Mouse (Mus musculus) forebrain, embryonic 13.5 days (tissue): ENCODE measurements around the gene Ppp3r2. TPM values are rescaled to one million over a fixed set of nuclear protein-coding genes. Genes with fewer than 3 reads are reported as not detected.
A peak's percentile ranks its signal among the peaks of the same experiment; 100 is the strongest.

ENCODE experiments used
- ATAC-seq: fragments of 200-750 bp; cut with Nextera tagmentation; 2 replicates; pipeline ENCODE4 v1.8.0; 2017
- H3K27ac ChIP-seq: fragments of 300-500 bp; sonication (generic); 2 replicates; pipeline ENCODE4 v1.5.1; 2015; ENCODE audit warnings: inconsistent platforms, mild to moderate bottlenecking, moderate library complexity
- H3K27me3 ChIP-seq: fragments of 300-500 bp; sonication (generic); 2 replicates; pipeline ENCODE4 v1.6.1; 2015; ENCODE audit warnings: mild to moderate bottlenecking, inconsistent platforms
- H3K36me3 ChIP-seq: fragments of 300-500 bp; sonication (generic); 2 replicates; pipeline ENCODE4 v1.6.1; 2015; ENCODE audit warnings: mild to moderate bottlenecking, inconsistent platforms; ENCODE audit not compliant: poor library complexity, severe bottlenecking
- H3K4me1 ChIP-seq: fragments of 300-500 bp; sonication (generic); 2 replicates; pipeline ENCODE4 v1.6.1; 2015; ENCODE audit warnings: inconsistent platforms
- H3K4me2 ChIP-seq: fragments of 300-500 bp; sonication (generic); 2 replicates; pipeline ENCODE4 v1.6.1; 2015; ENCODE audit warnings: inconsistent platforms, mild to moderate bottlenecking, moderate library complexity
- H3K4me3 ChIP-seq: fragments of 300-500 bp; sonication (generic); 2 replicates; pipeline ENCODE4 v1.5.1; 2015; ENCODE audit warnings: mild to moderate bottlenecking, inconsistent platforms
- H3K9ac ChIP-seq: fragments of 300-500 bp; sonication (generic); 2 replicates; pipeline ENCODE4 v1.6.1; 2015; ENCODE audit warnings: mild to moderate bottlenecking, inconsistent platforms
- H3K9me3 ChIP-seq: fragments of 300-500 bp; sonication (generic); replicated peaks from 2 replicates; pipeline ENCODE4 v1.6.1; 2016; ENCODE audit warnings: inconsistent platforms
- WGBS: fragments of 180-500 bp; shearing (Covaris S2); methylation state at CpG from one replicate; pipeline ENCODE4 v1.1.7; 2015; 5-methylcytosine and 5-hydroxymethylcytosine counted together
- polyA plus RNA-seq: library from polyadenylated mRNA; unstranded; fragments of >200 nt; fragmentation: Nextera tagmentation; extraction: Ambion mirVana; gene quantifications from 2 replicates; pipeline ENCODE4 v1.2.1, GENCODE M21; 2015

The Ppp3r2 gene
- polyA plus RNA-seq = 0.09 TPM in 1 of 2 replicates, not detected in the other

DNA sequence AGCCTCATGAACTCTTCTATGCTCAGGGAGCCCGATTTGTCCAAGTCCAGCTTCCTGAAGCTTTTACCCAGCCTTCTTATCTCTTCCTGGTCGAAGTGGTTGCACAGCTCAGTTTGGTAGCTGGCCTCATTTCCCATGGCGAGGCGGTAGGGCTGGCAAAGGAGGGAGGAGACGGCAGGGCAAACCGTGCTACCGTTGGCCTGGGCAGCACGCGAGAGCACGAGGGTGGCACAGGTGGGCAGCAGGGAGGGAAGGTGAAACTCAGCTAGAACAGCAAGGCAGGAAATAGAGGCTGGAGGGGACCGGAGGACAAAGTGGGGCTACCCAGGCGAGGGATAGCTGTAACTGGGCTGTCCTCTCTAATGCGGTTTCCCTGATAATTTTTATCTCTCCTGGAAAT is at the start of gene Ppp3r2:
Gene Ppp3r2 (minus strand): TSS at position 213 of the 400 bp plus-strand sequence.
- H3K4me3 ChIP-seq = no peak within 1 kb of the TSS
- no peaks in the 10 kb centered on the region for H3K9me3 ChIP-seq
- H3K27me3 ChIP-seq = no peaks in the 10 kb centered on the region
- no peak within 1 kb of the TSS for H3K27ac ChIP-seq
- no peak for ATAC-seq
- no peaks in the 10 kb centered on the region for H3K4me1 ChIP-seq
- no peak within 1 kb of the TSS for H3K9ac ChIP-seq
- WGBS = 86% methylated on average over 13 of the region's 13 CpGs
- no peaks in the 10 kb centered on the region for H3K36me3 ChIP-seq
- no peak within 1 kb of the TSS for H3K4me2 ChIP-seq

DNA sequence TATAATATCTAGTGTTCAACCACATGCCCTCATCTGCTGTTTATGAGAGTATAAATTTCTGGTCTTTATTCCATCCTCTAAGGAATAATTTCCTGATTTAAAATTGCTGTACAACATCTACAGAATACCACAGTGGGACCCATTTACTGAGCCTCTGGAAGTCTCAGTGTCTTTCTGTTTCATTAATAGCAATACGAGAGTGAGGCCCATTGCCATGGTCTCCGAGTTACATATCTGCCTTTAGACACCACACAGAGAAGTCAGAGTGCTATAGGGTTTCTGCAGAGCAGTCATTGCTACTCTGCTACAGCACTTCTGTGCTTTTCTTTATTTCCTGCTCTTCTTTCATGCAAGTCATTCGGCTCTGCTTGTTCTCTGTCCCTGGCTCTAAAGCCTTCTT is 47.5 kb upstream of the Ppp3r2 start:
- no peak overlapping the region for H3K4me2 ChIP-seq
- no peak for ATAC-seq
- no peaks in the 10 kb centered on the region for H3K27me3 ChIP-seq
- H3K4me3 ChIP-seq = no peak overlapping the region
- H3K27ac ChIP-seq = no peak overlapping the region
- no peak overlapping the region for H3K9ac ChIP-seq
- no peaks in the 10 kb centered on the region for H3K4me1 ChIP-seq
- WGBS = 51% methylated on average over 3 of the region's 3 CpGs
- H3K36me3 ChIP-seq = no peaks in the 10 kb centered on the region
- H3K9me3 ChIP-seq = no peaks in the 10 kb centered on the region

DNA sequence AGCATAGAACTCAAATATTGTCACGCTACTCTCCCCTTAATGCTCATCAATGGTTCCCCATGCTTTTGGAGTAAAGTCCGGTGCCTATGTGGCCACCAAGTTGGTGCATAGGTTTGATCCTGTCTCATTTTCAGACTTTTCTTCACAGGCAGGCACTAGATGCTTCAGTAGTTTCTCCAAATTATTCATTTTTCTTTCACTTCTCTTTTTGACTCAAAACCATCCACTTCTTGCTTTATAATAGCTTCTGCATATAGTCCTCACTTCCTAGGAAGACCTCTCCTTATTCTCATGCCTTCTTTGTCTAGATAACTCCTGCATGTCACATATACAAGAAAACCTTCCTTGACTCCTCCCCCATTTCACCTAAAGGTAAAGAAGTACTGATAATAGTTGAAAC is 42.1 kb upstream of the Ppp3r2 start:
- Histone ChIP-seq H3K27ac (no peak overlapping the region), H3K27me3 (no peaks in the 10 kb centered on the region), H3K9me3 (no peaks in the 10 kb centered on the region), H3K4me3 (no peak overlapping the region), H3K9ac (no peak overlapping the region), H3K4me2 (no peak overlapping the region), H3K36me3 (no peaks in the 10 kb centered on the region), H3K4me1 (no peaks in the 10 kb centered on the region)
- ATAC-seq = no peak
- 92% methylated on average over 2 of the region's 2 CpGs for WGBS

DNA sequence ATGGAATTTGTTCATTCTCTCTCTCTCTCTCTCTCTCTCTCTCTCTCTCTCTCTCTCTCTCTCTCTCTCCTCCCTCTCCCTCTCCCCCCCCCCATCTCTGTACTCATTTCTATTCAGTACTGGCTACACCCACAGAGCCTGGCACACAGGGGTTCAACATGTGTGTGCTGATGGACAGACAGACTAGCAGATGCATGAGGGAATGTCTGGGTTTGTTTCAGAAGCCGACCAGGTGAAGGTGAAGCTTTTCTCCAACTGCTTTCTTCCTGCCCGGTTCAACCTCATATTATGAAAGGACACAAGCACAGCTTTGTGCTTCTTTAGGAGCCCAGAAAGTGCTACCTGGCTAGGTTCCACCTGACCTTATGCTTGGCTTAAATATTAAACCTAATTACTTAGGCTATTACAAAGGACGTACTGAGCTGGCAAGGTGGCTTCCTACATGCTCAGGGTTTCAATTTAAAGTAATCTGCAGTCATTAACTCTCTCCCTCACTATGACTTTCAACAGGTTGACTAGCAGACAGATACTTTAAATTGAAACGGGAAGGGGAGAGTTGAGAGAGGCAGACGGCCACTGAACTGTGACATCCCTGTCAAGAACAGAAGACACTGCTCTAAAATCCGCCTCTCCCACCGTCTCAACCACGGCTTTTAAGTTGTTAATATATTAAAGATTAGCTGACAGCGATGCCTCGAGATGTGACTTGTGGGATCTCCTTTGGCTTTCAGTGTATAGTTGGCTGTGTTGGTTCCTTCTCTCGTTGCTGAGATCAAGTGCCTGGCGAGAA is 9.8 kb upstream of the Ppp3r2 start:
- ATAC-seq = no peak
- Histone ChIP-seq H3K9me3 (no peaks in the 10 kb centered on the region), H3K36me3 (no peaks in the 10 kb centered on the region), H3K9ac (no peak overlapping the region), H3K27me3 (no peaks in the 10 kb centered on the region), H3K4me2 (no peak overlapping the region), H3K4me3 (no peak overlapping the region), H3K27ac (no peak overlapping the region), H3K4me1 (peaks cover 8% of the 10 kb centered on the region)
- 68% methylated on average over 12 of the region's 12 CpGs for WGBS

DNA sequence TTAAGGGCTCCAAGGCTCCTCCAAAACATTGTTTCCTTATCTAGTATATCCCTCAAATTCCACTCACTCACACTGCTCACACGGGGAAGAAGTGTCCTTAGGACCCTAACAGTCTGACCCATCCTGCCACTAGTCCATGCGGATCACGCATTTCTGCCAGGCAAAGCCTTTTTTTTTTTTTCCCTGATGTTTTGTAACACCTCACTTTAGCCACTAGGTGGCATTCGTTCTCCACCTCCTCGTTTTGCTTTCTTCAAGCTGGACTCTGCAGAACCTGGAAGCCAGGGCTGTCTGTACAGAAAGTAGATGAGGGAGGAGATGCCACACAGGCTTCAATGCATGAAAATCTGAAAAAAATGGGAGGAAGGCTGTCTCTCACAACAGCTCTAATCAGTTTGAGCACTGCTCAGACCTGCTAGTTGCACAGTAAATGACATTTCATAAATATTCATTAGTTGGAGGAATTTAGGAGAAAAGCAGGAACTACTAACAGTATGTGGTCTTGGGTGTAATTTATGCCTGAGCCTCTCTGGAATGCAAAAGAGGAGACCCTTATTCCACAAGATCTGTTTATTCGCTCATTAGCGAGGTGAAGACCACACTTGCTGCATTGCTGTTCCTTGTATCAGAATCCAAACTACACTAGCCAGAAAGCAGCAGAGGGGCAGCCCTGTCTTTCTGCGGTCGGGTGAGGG is 6.9 kb upstream of the Ppp3r2 start:
- Histone ChIP-seq H3K27me3 (no peaks in the 10 kb centered on the region), H3K9ac (no peak overlapping the region), H3K4me1 (peaks cover 8% of the 10 kb centered on the region), H3K4me2 (no peak overlapping the region), H3K27ac (no peak overlapping the region), H3K9me3 (no peaks in the 10 kb centered on the region), H3K4me3 (no peak overlapping the region), H3K36me3 (no peaks in the 10 kb centered on the region)
- peak; percentile 93 for ATAC-seq
- 11% methylated on average over 9 of the region's 9 CpGs for WGBS

DNA sequence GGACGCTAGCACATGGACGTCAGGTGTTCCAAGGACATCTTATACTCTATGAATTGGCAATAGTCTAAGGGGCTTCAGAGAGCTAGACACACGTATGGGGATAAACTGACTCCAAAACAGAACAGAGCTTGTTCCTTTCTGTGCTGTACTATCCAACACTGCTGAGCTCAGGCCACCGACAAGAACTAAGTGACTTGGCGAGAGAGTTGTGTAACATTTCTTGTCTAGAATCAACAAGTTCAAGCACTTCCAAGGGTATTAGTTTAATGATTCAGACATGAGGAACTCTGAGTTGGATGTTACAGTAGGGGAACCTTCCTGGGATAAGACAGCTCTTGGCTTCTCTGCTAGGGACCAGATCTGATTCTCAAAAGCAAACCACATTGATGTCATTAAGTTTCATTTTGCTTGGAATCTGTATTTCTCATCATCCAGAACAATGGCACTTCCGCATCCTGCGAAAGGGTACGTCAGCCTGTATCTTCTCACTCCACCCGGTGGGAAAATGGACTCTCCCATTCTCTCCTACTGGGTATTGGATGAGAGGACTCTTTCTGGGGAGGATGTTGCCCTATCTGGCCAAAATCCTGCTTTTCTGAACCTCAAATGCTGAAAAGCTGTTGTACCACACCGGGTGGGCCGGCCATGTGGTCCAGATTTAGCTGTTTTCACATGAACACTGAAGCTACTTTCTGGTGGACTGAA is 1.5 kb downstream of the Ppp3r2 start:
- no peaks in the 10 kb centered on the region for H3K9me3 ChIP-seq
- ATAC-seq = no peak
- H3K36me3 ChIP-seq = no peaks in the 10 kb centered on the region
- H3K4me2 ChIP-seq = no peak overlapping the region
- 94% methylated on average over 11 of the region's 11 CpGs for WGBS
- no peak overlapping the region for H3K4me3 ChIP-seq
- no peak overlapping the region for H3K27ac ChIP-seq
- H3K27me3 ChIP-seq = no peaks in the 10 kb centered on the region
- H3K9ac ChIP-seq = no peak overlapping the region
- H3K4me1 ChIP-seq = no peaks in the 10 kb centered on the region

DNA sequence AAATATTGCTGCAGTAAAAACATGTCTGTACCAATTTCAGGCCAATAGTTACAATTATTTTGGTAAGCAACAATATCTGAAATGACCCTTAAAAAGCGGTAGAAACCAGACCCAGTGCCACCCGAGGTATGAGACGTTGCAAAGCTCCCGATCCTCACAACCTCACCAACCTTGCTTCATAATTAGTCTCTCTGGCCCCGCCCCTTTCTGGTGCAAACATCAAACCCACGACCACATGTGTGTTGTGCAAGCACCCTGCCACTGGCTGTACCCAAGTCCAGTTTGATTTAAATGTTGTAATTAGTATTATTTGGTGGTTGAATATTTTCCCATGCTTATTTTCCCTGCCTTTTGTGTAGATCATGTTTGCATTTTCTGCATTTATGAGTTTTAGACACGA is 5.0 kb downstream of the Ppp3r2 start:
- no peaks in the 10 kb centered on the region for H3K9me3 ChIP-seq
- no peak for ATAC-seq
- H3K4me3 ChIP-seq = no peak overlapping the region
- no peak overlapping the region for H3K9ac ChIP-seq
- no peaks in the 10 kb centered on the region for H3K4me1 ChIP-seq
- no peaks in the 10 kb centered on the region for H3K36me3 ChIP-seq
- no peak overlapping the region for H3K4me2 ChIP-seq
- H3K27ac ChIP-seq = no peak overlapping the region
- 77% methylated on average over 7 of the region's 7 CpGs for WGBS
- no peaks in the 10 kb centered on the region for H3K27me3 ChIP-seq

DNA sequence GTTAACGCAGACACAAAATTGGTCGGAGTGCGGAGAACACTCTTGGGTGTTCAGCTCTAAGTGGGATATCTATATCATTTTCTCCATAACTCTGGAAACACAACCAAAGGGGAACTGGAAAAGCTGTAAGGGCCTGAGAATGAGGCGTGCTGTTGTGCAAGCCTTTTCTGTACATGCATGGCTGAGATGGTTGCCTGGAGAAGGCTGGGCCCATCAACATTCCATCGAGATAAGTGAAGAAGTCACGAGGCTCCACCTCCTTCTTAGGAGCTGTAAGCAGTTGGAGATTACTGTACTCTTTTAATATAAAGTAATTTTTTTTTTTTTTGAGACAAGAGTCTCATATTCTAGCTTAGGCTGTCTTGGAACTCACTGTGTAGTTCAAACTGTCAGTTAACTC is 5.8 kb downstream of the Ppp3r2 start:
- Histone ChIP-seq H3K27me3 (no peaks in the 10 kb centered on the region), H3K4me2 (no peak overlapping the region), H3K4me3 (no peak overlapping the region), H3K27ac (no peak overlapping the region), H3K9ac (no peak overlapping the region), H3K9me3 (no peaks in the 10 kb centered on the region), H3K36me3 (no peaks in the 10 kb centered on the region), H3K4me1 (no peaks in the 10 kb centered on the region)
- 93% methylated on average over 6 of the region's 6 CpGs for WGBS
- ATAC-seq = no peak

DNA sequence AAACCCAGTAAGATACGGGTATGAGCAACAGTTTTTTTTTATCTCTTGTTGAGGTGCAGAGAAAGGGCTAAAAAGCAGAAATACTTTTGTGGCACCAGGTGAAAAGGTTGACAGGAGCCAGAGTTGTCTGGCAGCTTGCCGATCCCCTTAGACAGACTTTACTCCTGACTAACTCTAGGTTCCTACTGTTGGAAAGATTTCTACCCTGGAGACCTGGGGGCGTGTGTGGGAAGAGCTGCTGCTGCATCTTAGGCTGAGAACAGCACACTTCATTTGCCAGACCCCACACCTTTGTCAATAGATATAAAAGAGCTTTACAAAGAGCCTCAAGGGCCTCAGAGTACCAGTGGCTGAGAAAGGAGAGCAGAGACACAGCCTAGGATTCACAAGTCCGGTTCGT is 17.0 kb downstream of the Ppp3r2 start:
- peaks cover 30% of the 10 kb centered on the region for H3K36me3 ChIP-seq
- H3K9me3 ChIP-seq = no peaks in the 10 kb centered on the region
- H3K27ac ChIP-seq = no peak overlapping the region
- no peaks in the 10 kb centered on the region for H3K27me3 ChIP-seq
- H3K4me1 ChIP-seq = no peaks in the 10 kb centered on the region
- no peak overlapping the region for H3K4me2 ChIP-seq
- no peak overlapping the region for H3K9ac ChIP-seq
- WGBS = 86% methylated on average over 5 of the region's 5 CpGs
- no peak for ATAC-seq
- no peak overlapping the region for H3K4me3 ChIP-seq

DNA sequence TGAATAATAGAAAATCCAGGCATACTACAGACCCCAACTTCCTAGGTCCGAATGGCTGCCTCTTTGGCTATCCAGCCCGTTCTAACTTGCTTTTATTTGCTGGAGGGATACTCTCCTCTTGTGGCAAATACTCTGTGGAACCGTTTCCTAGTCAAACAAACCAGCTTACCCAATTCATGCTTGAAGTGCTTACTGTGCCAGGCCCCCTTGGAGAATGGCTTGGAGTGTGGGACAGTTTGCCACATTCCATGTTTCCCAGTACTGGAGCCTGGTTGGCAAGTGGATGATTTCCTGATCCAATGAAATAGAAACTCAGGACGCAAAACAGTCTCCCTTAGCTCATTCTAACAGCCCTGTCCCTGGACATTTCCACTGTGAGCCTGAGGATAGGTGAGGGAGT is 19.6 kb downstream of the Ppp3r2 start:
- no peak for ATAC-seq
- Histone ChIP-seq H3K36me3 (peaks cover 49% of the 10 kb centered on the region), H3K9me3 (no peaks in the 10 kb centered on the region), H3K27ac (no peak overlapping the region), H3K4me1 (0 out of 2 replicates have a peak, but pooled peaks cover 3% of the 10 kb centered on the region), H3K9ac (no peak overlapping the region), H3K4me3 (no peak overlapping the region), H3K4me2 (no peak overlapping the region), H3K27me3 (no peaks in the 10 kb centered on the region)
- WGBS = 93% methylated on average over 4 of the region's 4 CpGs

DNA sequence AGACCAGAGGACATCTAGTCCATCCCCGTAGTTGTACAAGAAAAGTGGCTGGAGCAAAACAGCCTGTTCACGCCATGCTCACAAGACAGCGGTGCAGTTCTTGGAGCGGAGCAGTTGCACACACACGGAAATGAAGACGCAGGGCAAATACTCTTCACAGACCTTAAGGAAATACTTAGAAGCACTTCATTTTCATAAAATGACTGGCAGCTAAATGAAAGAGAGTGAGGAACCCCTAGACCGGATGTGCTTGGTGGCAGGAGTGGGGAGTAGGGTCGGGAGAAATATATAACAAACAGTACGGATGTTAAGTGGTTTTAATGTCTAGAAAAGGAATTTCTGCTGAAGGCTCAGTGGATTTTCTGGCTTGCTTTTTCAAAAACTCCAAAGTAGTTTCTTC is 20.2 kb downstream of the Ppp3r2 start:
- ATAC-seq = no peak
- 0 out of 2 replicates have a peak, but pooled peaks cover 3% of the 10 kb centered on the region for H3K4me1 ChIP-seq
- WGBS = 97% methylated on average over 9 of the region's 9 CpGs
- no peaks in the 10 kb centered on the region for H3K9me3 ChIP-seq
- H3K36me3 ChIP-seq = peaks cover 55% of the 10 kb centered on the region
- H3K27me3 ChIP-seq = no peaks in the 10 kb centered on the region
- H3K27ac ChIP-seq = no peak overlapping the region
- H3K4me2 ChIP-seq = no peak overlapping the region
- H3K4me3 ChIP-seq = no peak overlapping the region
- H3K9ac ChIP-seq = no peak overlapping the region

DNA sequence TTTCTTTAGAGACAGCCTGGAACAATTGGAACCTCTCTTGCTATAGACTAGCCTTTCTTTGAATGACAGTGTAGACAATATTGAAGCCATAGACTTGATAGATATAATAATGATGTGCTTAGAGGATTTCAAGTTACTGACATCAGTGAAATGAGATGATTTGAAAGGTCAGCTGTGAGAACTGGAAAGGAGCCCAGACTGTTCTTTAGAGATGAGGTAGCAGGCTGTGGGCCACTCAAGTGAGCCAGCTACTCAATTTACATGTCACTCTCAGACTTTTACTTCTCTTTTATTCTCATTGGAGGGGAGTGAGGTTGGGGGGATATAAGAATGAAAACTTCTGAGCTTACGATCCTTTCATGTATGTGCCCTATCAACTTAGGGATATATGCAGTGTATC is 22.4 kb downstream of the Ppp3r2 start:
- peak; percentile 27; the same call in 1 of the 2 replicates for ATAC-seq
- H3K9me3 ChIP-seq = no peaks in the 10 kb centered on the region
- no peak overlapping the region for H3K4me3 ChIP-seq
- H3K27me3 ChIP-seq = no peaks in the 10 kb centered on the region
- no peak overlapping the region for H3K27ac ChIP-seq
- H3K36me3 ChIP-seq = peaks cover 74% of the 10 kb centered on the region
- WGBS = 81% methylated on average over 1 of the region's 1 CpGs
- H3K9ac ChIP-seq = no peak overlapping the region
- H3K4me2 ChIP-seq = no peak overlapping the region
- 0 out of 2 replicates have a peak, but pooled peaks cover 3% of the 10 kb centered on the region for H3K4me1 ChIP-seq
